Mouse (Mus musculus) forebrain, postnatal 0 days (tissue): ENCODE measurements around the gene 2700049A03Rik. TPM values are rescaled to one million over a fixed set of nuclear protein-coding genes. Genes with fewer than 3 reads are reported as not detected.

ENCODE experiments used
- ATAC-seq: fragments of 200-750 bp; cut with Nextera tagmentation; 2 replicates; pipeline ENCODE4 v1.8.0; 2017; ENCODE audit warnings: mild to moderate bottlenecking, moderate library complexity
- DNase-seq: peaks from one replicate; pipeline ENCODE4 v3.0.0-alpha.2; 2015
- H3K27ac ChIP-seq: fragments of 300-500 bp; sonication (generic); 2 replicates; pipeline ENCODE4 v1.5.1; 2014; ENCODE audit warnings: low read depth, mild to moderate bottlenecking, antibody characterized with exemption, low read length, moderate library complexity, mixed read lengths
- H3K27me3 ChIP-seq: fragments of 300-500 bp; sonication (generic); 2 replicates; pipeline ENCODE4 v1.6.1; 2014; ENCODE audit warnings: mild to moderate bottlenecking, low read length, mixed read lengths; ENCODE audit not compliant: insufficient read depth
- H3K36me3 ChIP-seq: fragments of 300-500 bp; sonication (generic); 2 replicates; pipeline ENCODE4 v1.6.1; 2014; ENCODE audit warnings: mild to moderate bottlenecking, moderate library complexity; ENCODE audit not compliant: insufficient read depth
- H3K4me1 ChIP-seq: fragments of 300-500 bp; sonication (generic); 2 replicates; pipeline ENCODE4 v1.6.1; 2014; ENCODE audit warnings: antibody characterized with exemption; ENCODE audit not compliant: insufficient read depth
- H3K4me2 ChIP-seq: fragments of 300-500 bp; sonication (generic); 2 replicates; pipeline ENCODE4 v1.6.1; 2014; ENCODE audit warnings: low read depth, mild to moderate bottlenecking, moderate library complexity
- H3K4me3 ChIP-seq: fragments of 300-500 bp; sonication (generic); 2 replicates; pipeline ENCODE4 v1.5.1; 2014; ENCODE audit warnings: low read depth, low read length, mixed read lengths
- H3K9ac ChIP-seq: fragments of 300-500 bp; sonication (generic); 2 replicates; pipeline ENCODE4 v1.6.1; 2014; ENCODE audit warnings: mild to moderate bottlenecking
- H3K9me3 ChIP-seq: fragments of 300-500 bp; sonication (generic); 2 replicates; pipeline ENCODE4 v1.6.1; 2016; ENCODE audit warnings: low read length
- CTCF ChIP-seq: sonication (generic); IDR thresholded peaks from 2 replicates; pipeline ENCODE4 v1.5.1; 2016; ENCODE audit warnings: antibody characterized with exemption, control low read depth, low read depth
- WGBS: fragments of 180-500 bp; shearing (Covaris S2); extraction: QIAGEN DNeasy Blood & Tissue Kit; methylation state at CpG from one replicate; pipeline ENCODE4 v1.1.7; 2014; 5-methylcytosine and 5-hydroxymethylcytosine counted together
- polyA plus RNA-seq: library from polyadenylated mRNA; unstranded; fragments of >200 nt; fragmentation: Nextera tagmentation; extraction: Ambion mirVana; gene quantifications from 2 replicates; pipeline ENCODE4 v1.2.1, GENCODE M21; 2015
- total RNA-seq: library from RNA; depleted of rRNA; stranded (reverse); fragments of >200 nt; gene quantifications from 2 replicates; pipeline ENCODE4 v1.2.3, GENCODE M21; 2014; rRNA removed

The 2700049A03Rik gene
- total and polyA plus RNA-seq, 2 experiments from 2014 or later = 6.4 to 9.6 TPM

GRCm38 (mm10) chr12:71279521-71280262 lies 143.0 kb downstream of the 2700049A03Rik start:
- Histone ChIP-seq H3K9me3 (no peaks in the 10 kb centered on the region), H3K9ac (no peak overlapping the region), H3K4me1 (no peaks in the 10 kb centered on the region), H3K36me3 (no peaks in the 10 kb centered on the region), H3K4me2 (no peak overlapping the region), H3K4me3 (no peak overlapping the region), H3K27ac (peak overlapping the region; percentile 35; the same call in 1 of the 2 replicates), H3K27me3 (no peaks in the 10 kb centered on the region)
- TF ChIP-seq CTCF = no peak
- DNase-seq (peak; percentile 49), ATAC-seq (peak; percentile 56; the same call in 1 of the 2 replicates)
- WGBS = 27% methylated on average over 12 of the region's 12 CpGs

GRCm38 (mm10) chr12:71281201-71281768 lies 144.6 kb downstream of the 2700049A03Rik start:
- Histone ChIP-seq H3K4me1 (no peaks in the 10 kb centered on the region), H3K4me3 (no peak overlapping the region), H3K36me3 (no peaks in the 10 kb centered on the region), H3K9ac (no peak overlapping the region), H3K27me3 (no peaks in the 10 kb centered on the region), H3K4me2 (no peak overlapping the region), H3K9me3 (no peaks in the 10 kb centered on the region), H3K27ac (no peak overlapping the region)
- WGBS = 88% methylated on average over 12 of the region's 12 CpGs
- DNase-seq = no peak
- no peak for TF ChIP-seq CTCF
- ATAC-seq = no peak

DNA sequence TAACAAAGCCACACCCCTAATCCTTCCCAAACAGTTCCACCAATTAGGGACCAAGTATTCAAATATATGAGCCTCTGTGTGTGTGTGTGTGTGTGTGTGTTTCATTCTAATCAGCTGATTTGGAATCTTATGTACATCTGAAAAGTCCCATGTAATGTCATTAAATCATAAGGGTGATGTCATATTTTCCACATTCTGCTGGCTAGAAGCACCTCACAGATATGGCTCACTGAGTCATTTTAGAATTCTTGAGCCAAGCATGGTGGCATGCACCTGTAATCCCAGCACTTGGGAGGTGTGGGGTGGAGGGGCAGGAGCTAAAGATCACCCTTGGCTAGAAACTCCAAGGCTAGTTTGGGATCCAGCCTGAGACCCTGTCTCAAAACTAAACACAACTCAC lies 148.8 kb downstream of the 2700049A03Rik start:
- H3K4me1 ChIP-seq = peaks cover 5% of the 10 kb centered on the region; the same call in 1 of the 2 replicates
- no peaks in the 10 kb centered on the region for H3K27me3 ChIP-seq
- no peaks in the 10 kb centered on the region for H3K9me3 ChIP-seq
- no peak overlapping the region for H3K4me3 ChIP-seq
- H3K27ac ChIP-seq = no peak overlapping the region
- no peaks in the 10 kb centered on the region for H3K36me3 ChIP-seq
- no peak for ATAC-seq
- no peak for DNase-seq
- no peak overlapping the region for H3K9ac ChIP-seq
- no peak overlapping the region for H3K4me2 ChIP-seq
- no peak for TF ChIP-seq CTCF

GRCm38 (mm10) chr12:71290460-71290859 lies 153.8 kb downstream of the 2700049A03Rik start:
- no peak overlapping the region for H3K27ac ChIP-seq
- H3K4me2 ChIP-seq = no peak overlapping the region
- no peak overlapping the region for H3K9ac ChIP-seq
- H3K27me3 ChIP-seq = no peaks in the 10 kb centered on the region
- 40% methylated on average over 2 of the region's 2 CpGs for WGBS
- H3K4me3 ChIP-seq = no peak overlapping the region
- H3K36me3 ChIP-seq = no peaks in the 10 kb centered on the region
- H3K9me3 ChIP-seq = no peaks in the 10 kb centered on the region
- ATAC-seq (peak; percentile 58; the same call in 1 of the 2 replicates), DNase-seq (no peak)
- no peak for TF ChIP-seq CTCF
- H3K4me1 ChIP-seq = peaks cover 14% of the 10 kb centered on the region

Other genes with a start within 250 kb of the 2700049A03Rik start
- 105 and 112 TPM in 2 replicates for gene Actr10, start 199.0 kb upstream of the 2700049A03Rik start, total RNA-seq
- gene Actr10, start 199.0 kb upstream of the 2700049A03Rik start, polyA plus RNA-seq = 196 and 282 TPM in 2 replicates
- gene Psma3, start 162.2 kb upstream of the 2700049A03Rik start, total RNA-seq = 207 and 225 TPM in 2 replicates
- gene Psma3, start 162.2 kb upstream of the 2700049A03Rik start, polyA plus RNA-seq = 605 and 698 TPM in 2 replicates
- 15.6 and 17.9 TPM in 2 replicates for gene Arid4a, start 120.9 kb upstream of the 2700049A03Rik start, total RNA-seq
- gene Arid4a, start 120.9 kb upstream of the 2700049A03Rik start, polyA plus RNA-seq = 27.4 and 38.2 TPM in 2 replicates
- gene Tomm20l, start 25.4 kb upstream of the 2700049A03Rik start, total RNA-seq = not detected in 2 replicates
- not detected in 2 replicates for gene Tomm20l, start 25.4 kb upstream of the 2700049A03Rik start, polyA plus RNA-seq
- 79.8 and 93.2 TPM in 2 replicates for gene Timm9, start 164 bp upstream of the 2700049A03Rik start, total RNA-seq
- gene Timm9, start 164 bp upstream of the 2700049A03Rik start, polyA plus RNA-seq = 123 and 128 TPM in 2 replicates
- gene Dact1, start 173.0 kb downstream of the 2700049A03Rik start, total RNA-seq = 75.1 and 102 TPM in 2 replicates
- 24.1 and 26.3 TPM in 2 replicates for gene Dact1, start 173.0 kb downstream of the 2700049A03Rik start, polyA plus RNA-seq